Mouse (Mus musculus) layer of hippocampus, adult 8-10 months (tissue): ENCODE data around the gene Dnajb7. TPM values are rescaled to one million over a fixed set of nuclear protein-coding genes. Genes with fewer than 3 reads are reported as not detected.
"Not testable (repeated sequence)": the region's sequence is repeated elsewhere in the genome, so short reads cannot be mapped to it uniquely, and the experiment has no call there.

Source experiments
- DNase-seq, 2 experiments: peaks; one replicate each; pipeline ENCODE4 v3.0.0; 2022; ENCODE audit warnings: low spot score in 2 of 2
- total RNA-seq, 4 experiments: library from RNA; stranded (reverse); gene quantifications; 2 replicates each; pipeline ENCODE4 v1.2.4; 2022

The Dnajb7 gene
- not detected for total RNA-seq

- DNase-seq, result no peak
These were observed at the start of gene Dnajb7 for GRCm38 (mm10) chr15:81408199-81408598. Gene Dnajb7, minus strand, starts transcription at chr15:81408299.

- peak; percentile 23 to 53 for DNase-seq
These were observed 40.4 kb upstream of the Dnajb7 start for GRCm38 (mm10) chr15:81448463-81448862.

GRCm38 (mm10) chr15:81439236-81439635 is 31.1 kb upstream of the Dnajb7 start:
- no peak for DNase-seq

- no peak for DNase-seq
These were observed 30.2 kb upstream of the Dnajb7 start for GRCm38 (mm10) chr15:81438345-81438744.

- DNase-seq, result no peak
These were observed 23.1 kb upstream of the Dnajb7 start for GRCm38 (mm10) chr15:81431195-81431594.

GRCm38 (mm10) chr15:81427947-81428346 is 19.8 kb upstream of the Dnajb7 start:
- no peak for DNase-seq

- no peak for DNase-seq
These were observed 17.2 kb upstream of the Dnajb7 start for GRCm38 (mm10) chr15:81425311-81425710.

- DNase-seq, result peak in 1 of 2 experiments; percentile 10
These were observed 14.1 kb upstream of the Dnajb7 start for GRCm38 (mm10) chr15:81422156-81422681.

GRCm38 (mm10) chr15:81421454-81421853 is 13.4 kb upstream of the Dnajb7 start:
- no peak for DNase-seq

- no peak for DNase-seq
These were observed 10.0 kb upstream of the Dnajb7 start for GRCm38 (mm10) chr15:81418065-81418464.

- DNase-seq, result not testable (repeated sequence)
These were observed 8.7 kb upstream of the Dnajb7 start for GRCm38 (mm10) chr15:81416763-81417310.

- no peak for DNase-seq
These were observed 3.1 kb downstream of the Dnajb7 start for GRCm38 (mm10) chr15:81405008-81405407.

GRCm38 (mm10) chr15:81399638-81400315 is 8.3 kb downstream of the Dnajb7 start, which contains the start of the genes St13 and Xpnpep3:
Gene St13, minus strand, starts transcription at chr15:81400077.
Gene Xpnpep3, plus strand, starts transcription at chr15:81400138.
- DNase-seq, result peak; percentile 95 to 97

- no peak for DNase-seq
These were observed 8.8 kb downstream of the Dnajb7 start for GRCm38 (mm10) chr15:81399297-81399637.

- no peak for DNase-seq
These were observed 9.9 kb downstream of the Dnajb7 start for GRCm38 (mm10) chr15:81398189-81398588.

- no peak for DNase-seq
These were observed 13.7 kb downstream of the Dnajb7 start for GRCm38 (mm10) chr15:81394211-81394915.

- peak; percentile 23 to 25 for DNase-seq
These were observed 15.1 kb downstream of the Dnajb7 start for GRCm38 (mm10) chr15:81392997-81393396.

GRCm38 (mm10) chr15:81386327-81386726 is 21.8 kb downstream of the Dnajb7 start:
- DNase-seq, result no peak

- no peak for DNase-seq
These were observed 29.3 kb downstream of the Dnajb7 start for GRCm38 (mm10) chr15:81378845-81379244.

- DNase-seq, result no peak
These were observed 33.5 kb downstream of the Dnajb7 start for GRCm38 (mm10) chr15:81374621-81375020.

- no peak for DNase-seq
These were observed 37.7 kb downstream of the Dnajb7 start for GRCm38 (mm10) chr15:81370356-81370755.

- DNase-seq, result no peak
These were observed 39.5 kb downstream of the Dnajb7 start for GRCm38 (mm10) chr15:81368601-81369000.
